Mouse (Mus musculus) gastrocnemius, postnatal 4 days (tissue): Measurements from ENCODE around the gene Camta1. TPM values are rescaled to one million over a fixed set of nuclear protein-coding genes. Genes with fewer than 3 reads are reported as not detected.

Source experiments
- DNase-seq, 2 experiments: peaks; one replicate each; pipeline ENCODE4 v3.0.0; 2021 to 2022; ENCODE audit warnings: low spot score in 2 of 2, mixed read lengths in 2 of 2
- total RNA-seq, 2 experiments: library from RNA; stranded (reverse); gene quantifications; 2 replicates each; pipeline ENCODE4 v1.2.3; 2021

The Camta1 gene
- total RNA-seq, 2 experiments from 2014 or later = 87.9 to 105 TPM

DNA sequence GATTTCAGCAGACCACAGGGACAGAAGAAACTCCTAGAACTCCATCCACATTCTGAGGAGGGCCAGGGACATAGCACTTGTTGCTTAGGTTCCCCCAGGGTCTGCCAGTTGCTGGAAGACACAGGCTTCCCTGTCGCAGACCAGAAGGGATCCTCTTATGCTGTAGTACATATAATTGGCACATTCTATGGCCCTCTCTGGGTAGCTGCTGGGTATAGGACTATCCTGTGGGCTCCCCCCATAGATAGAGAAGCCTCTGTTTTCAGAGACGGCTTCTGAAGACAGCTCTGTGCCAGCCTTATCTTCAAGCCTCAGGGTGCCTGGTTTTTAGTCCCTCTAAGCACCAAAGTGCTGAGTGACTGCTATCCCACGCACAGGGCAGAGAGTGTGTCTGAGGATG is 690.6 kb downstream of the Camta1 start:
- no peak for DNase-seq

DNA sequence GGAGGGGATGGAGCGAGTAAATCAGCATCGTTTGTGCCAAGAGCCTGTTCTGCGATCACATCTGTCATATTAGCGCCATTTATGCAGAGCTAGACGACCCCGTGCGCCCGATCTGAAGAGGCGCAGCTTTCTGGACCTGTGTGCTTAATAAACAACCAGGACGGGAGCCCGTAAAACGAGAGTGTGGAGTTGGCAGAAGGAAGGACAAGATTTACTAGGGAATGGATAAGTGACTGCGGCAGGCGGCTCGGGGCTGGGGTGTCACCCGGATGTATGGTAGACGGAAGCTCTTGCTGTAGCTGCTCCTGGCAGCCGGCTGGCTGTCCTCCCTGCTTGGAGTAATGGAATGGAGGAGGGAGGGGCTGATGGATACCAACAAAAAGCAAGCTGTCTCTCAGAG is 691.0 kb downstream of the Camta1 start:
- no peak for DNase-seq

DNA sequence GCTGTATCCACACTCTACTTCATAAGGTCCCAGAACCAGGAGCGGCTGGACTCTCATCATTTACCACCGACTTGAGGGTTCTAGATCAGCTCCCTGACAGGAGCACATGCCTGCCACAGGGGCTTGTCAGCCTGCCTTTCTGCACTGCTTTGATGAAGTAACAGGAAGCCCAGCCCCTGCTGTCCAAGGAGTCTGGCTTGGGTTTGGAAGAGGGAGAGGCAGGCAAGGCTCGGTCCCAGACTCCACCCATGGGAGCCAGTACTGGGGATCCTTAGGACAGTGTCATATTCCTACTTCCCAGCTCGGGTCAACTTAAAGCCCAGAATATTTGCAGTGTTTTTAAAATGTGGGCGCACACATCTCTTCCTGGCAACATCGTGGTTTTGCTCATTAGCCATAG is 694.7 kb downstream of the Camta1 start:
- DNase-seq = no peak

DNA sequence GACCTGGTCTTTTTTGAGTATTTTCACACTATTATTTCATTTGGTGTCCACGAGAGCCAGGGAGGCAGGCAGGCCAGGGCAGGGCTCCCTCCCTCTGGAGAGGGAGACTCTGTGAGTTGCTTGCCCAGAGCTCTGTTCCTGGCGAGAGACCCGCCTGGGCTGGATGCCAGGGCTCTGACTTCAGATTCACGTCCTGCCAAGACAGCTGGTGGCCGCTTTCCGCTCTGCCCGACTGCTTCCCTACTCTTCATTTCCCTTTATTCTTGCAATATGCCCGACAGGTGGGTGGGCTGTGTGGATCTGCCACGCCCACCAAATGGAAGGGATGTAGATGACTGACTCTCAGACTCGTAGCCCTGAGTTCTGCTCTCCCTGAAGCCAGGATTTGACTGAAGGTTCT is 696.1 kb downstream of the Camta1 start:
- peak; percentile 85 to 91 for DNase-seq

DNA sequence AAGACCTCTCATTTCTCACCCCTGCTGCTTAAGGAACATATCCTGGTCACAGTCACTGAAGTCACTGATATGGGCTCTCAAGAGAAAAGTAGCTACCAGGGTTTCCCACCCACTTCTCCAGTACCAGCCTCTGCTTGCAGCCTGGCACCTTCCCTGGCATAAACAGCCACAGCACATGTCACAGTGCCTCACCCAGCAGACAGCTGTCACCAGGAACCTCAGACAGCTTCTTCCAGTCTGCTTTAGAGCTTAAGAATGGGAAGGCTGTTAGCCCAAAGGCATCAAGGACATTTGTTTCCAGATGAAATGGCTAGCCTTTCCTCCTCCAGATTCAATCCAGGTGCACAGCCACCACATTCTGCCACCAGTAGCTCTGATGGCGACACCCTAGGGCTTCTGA is 697.4 kb downstream of the Camta1 start:
- no peak for DNase-seq

DNA sequence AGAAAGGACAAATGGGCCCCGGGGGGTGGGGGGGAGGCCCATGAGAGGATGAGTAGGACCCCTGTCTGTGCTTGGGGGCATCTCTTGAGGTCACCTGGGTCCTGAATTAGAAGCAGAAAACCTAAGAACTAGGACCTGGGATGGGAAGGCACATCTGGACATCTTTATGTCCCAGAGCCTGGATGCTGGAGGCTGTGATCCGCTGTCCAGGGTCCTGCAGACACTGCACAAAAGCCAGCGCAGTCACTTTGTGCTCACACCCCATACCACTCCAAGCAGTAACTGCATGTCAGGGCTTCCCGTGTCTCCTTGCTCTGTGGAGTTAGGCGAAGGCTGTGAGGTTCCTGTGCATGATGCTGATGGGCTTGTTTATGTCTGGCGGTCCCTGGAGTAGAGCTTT is 699.8 kb downstream of the Camta1 start:
- no peak for DNase-seq

DNA sequence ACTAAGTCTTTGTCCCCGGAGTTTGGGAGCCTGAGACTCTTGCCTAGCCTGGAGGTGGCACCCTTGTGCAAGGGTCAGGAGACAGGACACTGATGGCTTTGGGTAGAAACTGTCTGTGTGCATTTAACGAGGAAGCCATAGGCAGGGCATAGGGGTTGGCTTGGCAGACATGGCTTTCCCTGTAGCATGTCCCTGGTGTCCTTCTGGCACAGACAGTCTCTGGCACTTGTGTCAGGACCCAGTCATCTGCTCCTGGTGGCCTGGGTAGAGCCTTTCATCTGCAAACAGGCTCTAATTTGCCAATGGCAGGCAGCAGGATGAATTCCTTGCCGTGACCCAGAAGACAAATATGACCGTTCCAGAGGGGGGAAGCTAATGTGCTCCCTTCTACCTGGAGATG is 700.7 kb downstream of the Camta1 start:
- no peak for DNase-seq

DNA sequence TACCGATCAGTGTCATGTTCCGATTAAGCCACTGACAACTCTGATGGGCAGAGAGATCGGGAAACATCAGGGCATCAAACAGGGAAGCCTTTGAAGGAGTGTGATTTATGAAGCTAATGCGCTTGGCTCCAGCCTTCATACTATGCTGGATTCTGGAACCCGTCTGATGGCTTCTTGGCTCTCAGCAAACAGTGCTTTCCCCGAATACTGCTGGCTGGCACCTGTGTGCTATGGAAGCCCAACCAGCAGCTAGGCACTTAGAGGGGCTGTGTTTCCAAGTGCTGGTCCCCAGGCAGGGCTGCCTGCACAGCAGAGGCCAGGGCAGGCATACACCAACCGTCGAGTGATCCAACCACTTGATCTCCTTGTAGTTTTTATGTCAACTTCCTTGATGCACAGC is 701.2 kb downstream of the Camta1 start:
- DNase-seq = no peak

DNA sequence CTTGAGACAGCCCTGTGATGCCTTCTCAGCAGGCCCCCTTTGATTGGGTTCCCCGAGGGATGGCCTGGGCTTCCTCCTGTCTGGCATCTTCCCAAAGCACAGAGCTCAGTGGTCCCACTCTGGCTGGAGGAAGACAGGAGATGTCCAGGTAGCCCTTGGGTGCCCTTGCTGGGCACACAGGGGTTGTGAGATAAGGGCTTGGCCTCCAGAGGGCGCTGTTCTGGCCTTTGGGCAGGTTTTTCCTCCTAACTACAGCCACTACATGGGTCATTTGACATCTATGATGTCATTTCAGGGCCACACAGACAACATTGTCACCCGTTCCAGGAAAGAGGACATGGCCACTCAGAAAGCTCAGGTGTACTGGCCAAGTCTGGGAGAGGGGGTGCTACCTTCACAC is 703.4 kb downstream of the Camta1 start:
- DNase-seq = no peak

DNA sequence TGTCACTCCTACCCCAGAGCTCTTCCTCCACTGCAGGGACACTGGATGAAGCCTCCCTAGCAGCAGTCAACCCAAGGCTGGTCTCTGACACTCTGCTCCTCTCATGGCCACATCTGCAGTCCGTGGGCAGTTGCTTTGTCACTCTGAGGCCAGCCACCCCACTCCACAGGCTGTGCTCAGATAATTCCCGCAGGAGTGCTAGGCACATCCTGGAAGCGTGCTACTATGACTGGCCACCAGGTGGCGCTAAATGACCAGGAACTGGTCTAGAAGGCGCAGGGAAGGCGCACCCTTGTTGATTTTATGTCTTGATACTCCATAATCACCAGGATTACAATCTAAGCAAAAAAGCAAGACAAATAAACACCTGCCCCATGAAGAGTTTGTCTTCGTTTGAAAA is 704.8 kb downstream of the Camta1 start:
- DNase-seq = peak; percentile 76 to 81

DNA sequence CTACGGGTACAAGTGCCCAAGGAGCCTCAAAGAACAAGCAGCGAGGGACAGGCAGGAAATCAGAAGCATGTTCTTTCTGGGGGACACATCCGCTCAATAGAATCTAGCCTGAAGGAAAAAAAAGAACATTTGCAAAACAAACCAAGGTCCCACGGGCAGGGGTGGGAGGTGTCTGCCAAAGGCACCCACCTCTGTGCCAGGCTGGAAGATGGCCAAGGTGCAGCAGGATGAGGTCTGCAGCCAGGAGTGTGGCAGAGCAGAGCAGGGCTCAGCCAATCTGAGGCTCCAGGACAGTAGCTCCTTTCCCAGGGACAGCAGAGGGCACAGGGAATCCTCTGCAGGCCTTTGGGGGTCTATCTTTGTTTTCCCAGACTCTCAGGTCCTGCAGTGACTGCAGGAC is 706.1 kb downstream of the Camta1 start:
- DNase-seq = no peak

DNA sequence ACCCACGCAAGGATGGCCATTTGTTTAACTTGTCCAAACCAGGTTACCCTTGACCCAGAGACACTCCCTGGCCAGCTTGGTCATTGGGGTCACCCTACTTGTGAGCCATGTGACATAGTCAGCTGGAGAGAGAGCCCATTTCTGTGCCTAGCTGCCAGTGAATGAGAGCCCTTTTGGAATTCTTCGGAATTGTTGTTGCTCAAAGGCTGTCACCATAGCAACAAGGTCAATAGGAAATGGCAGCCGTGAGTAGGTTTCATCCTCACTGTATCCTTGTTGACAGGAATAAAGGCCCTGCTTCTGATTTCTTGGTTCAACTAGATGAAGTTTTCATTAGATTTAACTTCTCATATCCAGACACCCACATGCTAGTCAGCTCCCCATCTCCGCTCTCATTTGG is 707.4 kb downstream of the Camta1 start:
- no peak for DNase-seq

DNA sequence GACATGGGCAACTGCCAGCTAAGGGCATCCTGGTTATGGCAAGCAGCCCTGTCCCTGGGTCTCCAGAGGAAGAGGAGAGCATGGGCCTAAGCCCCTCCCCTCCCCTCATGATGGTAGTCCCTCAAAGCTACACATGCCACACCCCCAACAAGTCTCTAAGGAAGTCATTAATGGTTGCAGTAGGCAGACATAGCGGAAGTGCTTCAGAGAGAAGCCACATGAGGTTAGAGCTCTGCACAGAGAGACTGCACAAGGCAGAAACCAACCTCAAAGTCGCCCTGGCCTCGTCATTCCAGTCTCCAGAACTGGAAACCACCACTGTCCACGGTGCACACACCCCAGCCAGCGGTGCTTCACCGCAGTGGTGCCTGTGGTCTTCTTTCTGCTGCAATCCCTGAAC is 709.7 kb downstream of the Camta1 start:
- no peak for DNase-seq

DNA sequence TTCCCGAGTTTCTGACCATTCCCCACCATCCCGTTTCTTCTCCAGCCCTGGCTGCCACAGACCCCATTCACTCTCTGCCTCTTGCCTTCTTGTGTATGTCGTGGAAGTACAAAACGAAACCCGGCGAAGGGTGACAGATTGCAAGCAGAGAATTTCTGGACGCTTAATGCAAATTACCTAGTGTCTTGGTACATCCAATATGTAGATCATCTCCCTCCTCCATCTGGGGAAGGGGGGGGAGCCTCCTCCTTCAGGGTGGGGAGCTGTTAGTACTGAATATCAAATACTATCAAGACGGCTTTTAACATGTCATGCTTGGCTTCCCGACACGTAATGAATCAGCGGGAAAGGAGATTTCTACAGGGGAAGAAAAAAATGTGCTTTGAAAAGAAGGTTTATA is 710.8 kb downstream of the Camta1 start:
- no peak for DNase-seq

DNA sequence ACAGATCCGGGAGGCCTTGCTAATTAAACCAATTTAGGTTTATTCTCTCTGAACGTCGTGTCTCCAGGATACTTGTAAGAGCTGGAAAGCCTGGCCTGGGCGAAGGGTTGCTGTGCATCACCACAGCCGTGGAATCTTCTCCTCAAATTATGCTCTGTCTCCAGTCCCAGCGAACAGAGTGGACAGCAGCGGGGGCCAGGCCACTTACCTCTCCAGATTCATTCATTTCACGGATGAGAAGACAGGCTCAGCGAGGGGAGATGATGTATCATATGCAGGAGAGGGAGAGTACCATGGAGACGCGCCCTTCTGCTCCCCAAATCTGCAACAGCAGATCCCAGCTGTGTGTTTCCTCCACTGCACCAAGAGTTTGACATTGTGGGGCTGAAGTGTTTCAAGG is 711.6 kb downstream of the Camta1 start:
- DNase-seq = no peak

DNA sequence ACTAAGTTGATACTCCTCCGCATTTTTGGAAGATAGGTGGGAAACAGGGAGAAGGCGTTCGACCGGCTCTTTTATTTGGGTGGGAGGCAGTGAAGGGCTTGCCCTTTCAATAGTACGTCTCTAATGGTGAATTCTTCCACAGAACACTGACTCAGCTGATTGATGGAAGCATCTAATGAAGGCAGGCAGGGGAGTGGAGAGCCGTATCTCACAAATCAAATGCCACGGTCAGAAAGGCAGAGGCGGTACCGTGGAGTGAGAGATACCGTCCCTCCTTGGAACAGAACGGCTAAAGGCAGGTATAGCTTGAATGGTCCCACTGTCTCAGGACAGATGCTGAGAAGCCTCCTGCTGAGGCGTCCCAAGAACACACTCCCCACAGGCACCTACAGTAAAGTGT is 714.1 kb downstream of the Camta1 start:
- no peak for DNase-seq

DNA sequence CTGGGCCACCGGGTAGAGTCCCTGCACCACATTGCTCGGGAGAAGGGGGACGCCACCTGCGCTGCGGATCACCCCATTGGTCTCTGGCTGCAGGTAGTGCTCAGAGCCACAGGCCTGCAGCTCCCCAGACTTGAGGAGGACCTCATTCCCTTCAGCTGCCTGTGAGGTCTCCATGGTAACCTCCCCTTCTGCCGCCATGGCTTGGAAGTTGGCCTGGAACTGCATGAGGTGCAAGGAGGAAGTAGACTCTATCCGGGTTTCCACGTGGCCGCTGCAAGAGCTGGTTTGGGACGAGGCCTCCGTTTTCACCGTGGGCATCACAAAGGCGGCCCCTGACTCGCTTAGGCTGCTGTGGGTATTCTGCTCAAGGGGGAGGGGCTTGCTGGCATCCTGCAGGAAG is 717.6 kb downstream of the Camta1 start:
- no peak for DNase-seq

DNA sequence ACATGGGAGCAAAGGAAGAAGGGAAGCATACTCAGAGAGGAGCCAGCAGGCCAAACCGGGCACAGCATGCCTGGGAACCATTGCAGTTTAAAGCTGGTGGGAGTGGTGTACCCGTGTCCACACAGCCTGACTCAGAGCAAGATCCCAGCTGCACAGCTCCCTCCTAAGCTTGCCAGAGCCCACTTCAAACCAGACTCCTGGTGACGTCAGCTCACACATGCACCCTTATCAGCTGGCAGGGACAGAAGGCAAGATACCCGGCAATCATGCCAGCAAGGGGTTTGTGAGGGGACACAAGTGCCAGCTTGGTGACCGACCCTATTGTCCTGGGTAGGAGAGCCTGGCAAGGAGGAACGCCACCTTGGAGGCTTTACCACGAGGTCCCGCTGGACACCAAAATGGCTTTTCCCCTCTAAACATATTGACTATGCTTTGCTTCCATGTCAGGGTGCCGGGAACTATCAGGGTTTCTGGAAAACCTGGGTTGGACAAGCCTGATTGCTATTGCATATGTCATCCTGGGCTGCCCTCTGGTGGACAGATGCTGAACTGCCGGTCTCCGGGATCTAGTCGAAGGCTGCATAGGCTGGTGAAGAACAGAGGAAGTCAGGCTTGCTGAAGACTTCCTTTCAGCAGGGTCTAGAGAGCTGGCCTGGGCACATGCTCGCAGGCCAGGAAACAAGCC is 720.3 kb downstream of the Camta1 start:
- peak; percentile 93 to 94 for DNase-seq

DNA sequence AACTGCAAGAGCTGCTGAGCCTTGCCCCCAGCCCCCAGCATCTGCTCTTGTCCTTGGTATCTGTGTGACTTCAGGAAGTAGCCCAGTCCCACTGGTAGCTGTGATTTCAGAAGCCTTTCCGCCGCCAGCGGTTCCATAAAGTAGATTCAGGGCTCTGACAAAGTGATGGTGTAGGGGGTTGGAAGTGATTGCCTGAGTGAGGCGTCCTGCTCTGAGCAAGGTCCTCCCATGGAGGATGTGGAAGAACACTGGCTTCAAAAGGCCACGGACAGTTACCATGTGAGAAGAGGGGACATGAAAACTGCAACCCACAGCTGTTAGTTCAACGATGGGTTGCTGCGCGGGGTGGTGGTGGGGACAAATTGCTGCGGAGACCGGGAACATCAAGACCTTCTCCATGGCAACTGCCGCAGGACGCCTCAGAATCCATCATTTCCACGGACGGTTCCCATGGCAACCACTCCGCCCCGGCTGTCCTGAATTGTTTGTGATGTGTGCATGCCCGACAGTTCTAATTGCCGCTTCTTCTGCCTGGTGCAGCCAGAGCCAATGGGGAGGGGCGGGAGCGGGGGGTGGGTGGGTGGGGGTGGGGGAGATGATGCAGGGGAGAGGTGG is 721.2 kb downstream of the Camta1 start:
- no peak for DNase-seq

DNA sequence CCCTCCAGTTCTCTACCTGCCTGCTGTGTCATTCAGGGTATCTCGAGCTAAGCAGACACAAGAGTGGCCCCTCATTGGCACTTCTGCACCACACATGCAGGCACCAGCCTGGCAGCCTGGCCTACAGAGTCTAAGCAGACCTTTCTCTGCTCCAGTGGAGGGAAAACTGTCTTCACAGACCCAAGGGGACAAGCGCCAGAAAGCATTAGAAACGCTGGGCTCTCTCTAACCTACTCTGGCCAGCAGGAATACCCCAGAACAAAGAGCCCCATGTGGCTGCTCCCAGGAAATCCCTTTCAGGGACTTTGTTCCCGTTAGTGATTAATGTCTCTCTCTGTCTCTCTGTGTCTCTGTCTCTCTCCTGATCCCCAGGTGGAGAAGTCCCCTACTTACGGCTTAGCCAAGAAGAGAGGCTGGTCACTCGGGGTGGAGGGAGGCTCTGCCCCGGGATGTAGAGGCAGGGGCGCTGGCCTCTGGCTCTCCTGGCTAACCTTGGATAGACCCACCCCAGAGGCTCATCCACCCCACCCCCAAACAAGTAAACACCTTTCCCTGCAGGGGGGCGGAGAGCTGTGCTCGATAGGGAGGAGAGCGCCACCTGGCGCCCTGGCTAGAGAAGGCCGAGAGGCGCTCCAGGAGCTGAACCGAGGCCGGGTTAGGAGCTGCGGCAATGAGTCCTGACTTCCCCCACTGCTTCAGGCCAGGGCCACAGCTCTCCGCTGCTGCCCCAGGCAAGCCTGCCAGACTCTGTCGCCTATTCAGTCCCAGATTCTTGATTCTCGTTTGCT is 722.4 kb downstream of the Camta1 start:
- peak; percentile 71 to 77 for DNase-seq

DNA sequence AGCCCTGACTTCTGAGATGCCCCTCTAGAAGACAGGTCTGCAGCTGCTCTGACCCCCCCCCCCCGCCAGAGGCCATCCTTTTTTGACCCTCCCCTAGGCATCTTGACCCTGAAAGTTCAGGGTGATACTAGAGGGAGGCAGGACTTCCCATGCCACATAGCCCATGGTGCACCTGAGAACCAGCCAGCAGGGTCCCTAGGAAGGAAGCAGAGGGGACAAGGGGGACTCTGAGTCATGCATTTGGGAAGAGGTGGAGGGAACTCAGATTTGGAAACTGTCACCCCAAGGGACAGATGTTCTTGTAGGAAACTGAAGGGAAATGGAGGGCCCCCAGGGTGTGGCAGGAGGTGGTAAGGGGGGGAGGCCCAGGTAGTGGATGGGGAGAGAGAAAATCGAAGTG is 723.1 kb downstream of the Camta1 start:
- DNase-seq = no peak

DNA sequence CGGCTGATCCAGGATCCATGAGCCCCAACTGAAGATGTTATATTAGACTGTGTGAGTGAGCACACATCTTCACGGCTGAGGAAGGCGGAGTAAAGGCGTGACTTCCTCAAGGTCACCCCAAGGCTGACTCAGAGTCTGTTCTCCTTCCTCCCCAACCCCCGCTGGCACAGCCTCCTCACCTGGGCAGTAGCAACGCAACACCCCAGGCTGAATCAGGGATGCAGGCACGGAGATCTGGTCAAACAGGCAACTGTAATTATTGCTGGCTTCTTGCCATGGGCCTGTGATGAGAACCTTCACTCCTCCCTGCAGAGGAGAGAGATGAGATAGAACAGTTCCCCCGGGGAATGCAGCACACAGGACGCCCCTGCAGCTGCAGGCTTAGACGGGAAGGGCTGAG is 723.5 kb downstream of the Camta1 start:
- no peak for DNase-seq

DNA sequence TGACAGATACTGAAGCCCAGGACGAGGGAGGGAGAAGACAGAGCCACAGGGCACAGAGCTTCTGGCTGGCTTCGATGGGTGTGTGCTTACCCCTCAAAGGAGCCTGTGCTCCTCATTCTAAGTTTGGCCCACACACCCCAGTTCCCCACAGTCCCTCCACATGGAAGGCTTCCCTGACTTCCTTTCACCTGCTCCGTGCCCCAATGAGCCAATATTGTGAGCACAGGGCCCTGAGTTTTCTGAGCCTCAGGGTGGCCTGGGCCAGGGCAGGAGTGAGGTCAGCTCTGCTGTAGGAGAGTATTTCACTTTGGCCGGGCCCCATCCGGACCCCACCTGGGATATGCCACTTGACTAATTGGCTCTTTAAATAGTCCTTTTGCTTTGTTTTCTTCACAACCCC is 724.0 kb downstream of the Camta1 start:
- no peak for DNase-seq
